Mouse (Mus musculus): ENCODE results near the gene Ucp3. TPM values are rescaled to one million over a fixed set of nuclear protein-coding genes. Genes with fewer than 3 reads are reported as not detected.

Ucp3 gene
- total RNA-seq, 2 experiments from 2014 or later: 2.3 to 2.8 TPM

DNA sequence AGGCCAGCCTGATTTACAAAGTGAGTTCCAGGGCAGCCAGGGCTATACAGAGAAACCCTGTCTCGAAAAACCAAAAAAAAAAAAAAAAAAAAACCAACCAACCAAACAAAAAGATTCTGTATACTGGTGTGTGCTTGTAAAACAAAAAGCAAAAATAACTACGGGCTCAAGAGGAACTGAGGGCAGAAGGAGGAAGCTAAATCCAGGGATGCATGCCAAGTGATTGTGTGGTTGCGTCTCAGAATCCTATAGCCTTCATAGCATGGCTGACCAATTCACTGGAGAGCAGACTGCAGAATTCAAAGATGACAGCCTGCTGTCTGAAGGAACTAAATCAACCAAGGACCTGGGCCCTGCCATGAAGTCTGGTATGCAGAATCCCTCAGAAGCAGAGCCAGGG lies 61.4 kb downstream of the Ucp3 start:
- intact Hi-C loops (cut with DNase I): no loop called here
- DNase-seq (ENCODE audit: low spot score in 2 of 2): no peak

DNA sequence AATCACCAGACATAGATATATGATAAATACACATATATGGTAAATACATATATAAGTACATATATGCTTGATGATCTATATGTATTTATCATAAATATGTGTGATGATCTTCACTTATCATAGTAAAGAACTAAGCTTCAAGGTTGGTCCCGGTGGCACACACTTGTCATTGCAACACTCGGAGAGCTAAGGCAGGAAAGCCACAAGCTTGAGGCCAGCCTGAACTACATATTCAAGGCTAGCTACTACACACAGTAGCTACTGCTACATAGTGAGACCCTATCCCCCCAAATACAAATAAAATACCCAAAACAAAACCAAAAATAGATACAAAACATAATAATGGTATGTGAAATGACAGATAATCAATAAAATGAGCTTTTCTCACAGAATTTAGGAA lies 63.0 kb downstream of the Ucp3 start:
- intact Hi-C loops (cut with DNase I): loop anchor here (5.0 kb wide), 1 partner anchor 56 kb away; no protein-coding TSS in a partner anchor
- no peak for DNase-seq (ENCODE audit: low spot score in 2 of 2)

Other genes starting within 250 kb of the Ucp3 start
- 100 to 1,000 TPM; 294 to 308 TPM for gene Pgm2l1, start 245.6 kb upstream of the Ucp3 start, total RNA-seq (2021)
- gene P4ha3, start 187.5 kb upstream of the Ucp3 start, total RNA-seq (2021): 1 to 10 TPM; 5.4 to 5.9 TPM
- 10 to 100 TPM; 20.5 to 28.1 TPM for gene C2cd3, start 100.8 kb upstream of the Ucp3 start, total RNA-seq (2021)
- 100 to 1,000 TPM; 204 to 224 TPM for gene Ppme1, start 100.7 kb upstream of the Ucp3 start, total RNA-seq (2021)
- gene Ucp2, start 20.3 kb downstream of the Ucp3 start, total RNA-seq (2021): 10 to 100 TPM; 76.5 to 90.0 TPM
- gene Dnajb13, start 42.0 kb downstream of the Ucp3 start, total RNA-seq (2021): under 1 TPM; 0.39 to 0.45 TPM
- gene Coa4, start 64.1 kb downstream of the Ucp3 start, total RNA-seq (2021): 10 to 100 TPM in 1 of 2 experiments, 1 to 10 TPM in 1; 8.5 to 10.8 TPM
- 100 to 1,000 TPM; 395 to 423 TPM for gene Rab6a, start 134.4 kb downstream of the Ucp3 start, total RNA-seq (2021)
- 10 to 100 TPM; 65.4 to 75.2 TPM for gene Mrpl48, start 135.3 kb downstream of the Ucp3 start, total RNA-seq (2021)
- gene Plekhb1, start 189.4 kb downstream of the Ucp3 start, total RNA-seq (2021): 100 to 1,000 TPM; 131 to 184 TPM
- gene Fam168a, start 233.6 kb downstream of the Ucp3 start, total RNA-seq (2021): 100 to 1,000 TPM; 240 to 242 TPM